Mouse (Mus musculus): ENCODE measurements at regions not wholly inside any gene's neighbourhood (a gene's known extent, or its start where the extent isn't known, plus 50 kb on each side); places are given as distances from the start of the nearest gene placed in this dataset.

DNA sequence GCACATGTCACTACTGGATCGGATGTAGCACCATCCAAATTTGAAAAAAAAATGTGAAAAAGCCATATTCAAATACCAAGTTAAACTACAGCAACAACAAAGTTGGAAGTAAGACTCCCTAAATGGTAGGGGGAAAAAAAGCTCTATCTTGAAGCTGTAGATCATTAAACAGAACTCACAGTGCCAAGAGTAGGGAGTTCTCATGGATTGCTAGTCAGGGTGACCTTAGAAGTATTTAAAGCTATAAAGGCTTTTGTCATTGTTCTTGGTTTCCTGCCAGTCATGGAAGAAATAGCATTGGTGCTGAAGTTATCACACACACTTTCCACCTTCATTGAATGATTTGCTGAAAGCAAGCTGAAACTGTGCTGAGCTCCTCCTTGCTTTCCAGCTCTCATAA is 1122.1 kb downstream of the Adgrl3 start:
- DNase-seq (ENCODE audit: low read depth, low spot score): no peak
